Mouse (Mus musculus) naive thymus-derived CD4-positive, alpha-beta T cell, adult 2 months (primary cell): ENCODE measurements around the gene Sdsl.
A peak's percentile ranks its signal among the peaks of the same experiment; 100 is the strongest.

ENCODE experiments used
- DNase-seq: peaks from one replicate; pipeline ENCODE4 v3.0.0-alpha.2; 2011; ENCODE audit warnings: low read depth

Gene Sdsl

GRCm38 (mm10) chr5:120472770-120473169, at the start of gene Sdsl:
Sdsl (minus strand) TSS chr5:120472810.
- no peak for DNase-seq

DNA sequence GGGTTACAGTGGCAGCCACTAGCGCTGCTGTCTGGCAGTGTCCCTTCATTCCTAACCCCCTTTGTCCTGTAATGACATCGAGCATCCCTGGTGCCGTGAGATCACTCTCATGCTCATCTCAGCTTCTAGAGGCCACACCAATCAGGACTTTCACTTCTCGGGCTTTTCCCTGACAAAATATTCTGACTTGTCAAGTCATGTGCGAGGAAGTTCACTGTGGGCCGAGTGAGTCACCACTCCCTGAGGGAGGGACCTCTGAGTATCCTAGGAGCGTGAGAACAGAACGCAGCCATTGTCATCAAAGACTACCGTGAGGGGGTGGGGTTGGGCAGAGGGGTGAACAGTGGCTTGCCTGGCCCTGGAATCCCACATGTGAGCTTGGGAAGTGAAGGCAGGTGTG, 44.9 kb upstream of the Sdsl start:
- no peak for DNase-seq

DNA sequence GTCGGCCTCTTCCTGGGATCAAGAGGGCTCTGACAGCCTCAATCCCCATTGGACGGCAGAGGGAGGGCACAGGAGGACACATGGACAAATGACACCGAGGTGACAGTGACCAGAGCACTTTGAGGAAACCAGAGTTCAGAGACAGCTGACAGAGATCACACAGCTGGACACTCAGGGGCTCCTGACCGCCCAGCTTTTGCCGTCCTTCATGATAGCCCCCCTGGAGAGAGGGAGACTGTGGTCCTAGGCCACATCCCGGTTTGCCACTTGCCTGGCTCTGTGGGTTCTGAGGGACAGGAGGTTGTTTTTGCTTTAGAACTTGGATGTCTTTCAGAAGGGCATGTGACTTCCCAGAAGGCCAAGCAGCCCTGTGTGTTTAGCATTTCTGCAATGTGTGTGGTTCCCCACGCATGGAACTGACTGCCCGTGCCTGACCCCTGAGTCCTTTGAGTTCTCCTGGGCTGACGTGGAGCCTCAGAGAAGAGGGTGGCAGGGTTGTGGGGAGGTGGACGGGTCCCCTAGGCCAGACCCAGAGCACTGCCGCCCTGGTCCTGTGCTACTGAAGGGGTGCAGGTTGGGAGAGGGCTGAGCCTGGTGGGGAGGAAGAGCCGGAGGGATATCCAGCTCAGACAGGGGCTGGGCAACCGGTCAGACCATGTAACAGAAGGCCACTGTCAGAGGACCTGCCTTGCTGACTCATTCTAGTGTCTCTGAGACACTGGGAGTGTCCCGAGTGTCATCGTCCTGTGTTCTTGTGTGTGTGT, 43.8 kb upstream of the Sdsl start:
- no peak for DNase-seq

DNA sequence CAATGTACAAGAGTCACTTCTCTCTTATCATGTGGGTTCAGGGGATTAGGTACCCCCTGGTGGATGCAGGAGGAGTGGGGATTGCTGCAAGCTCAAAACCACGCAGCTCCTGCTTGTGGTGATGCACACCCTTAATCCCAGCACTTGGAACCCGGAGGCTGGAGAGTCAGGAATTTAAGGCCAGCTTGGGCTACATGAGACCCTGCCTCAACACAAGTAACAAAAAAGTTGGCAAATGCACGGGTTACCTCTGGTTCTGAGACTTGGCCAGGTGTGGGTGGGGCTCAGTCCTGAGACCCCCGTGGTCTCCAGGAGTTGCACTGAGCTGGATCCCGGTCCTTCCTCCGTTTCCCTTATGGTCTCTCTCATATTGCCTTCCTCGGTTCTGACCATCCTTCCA, 42.8 kb upstream of the Sdsl start:
- DNase-seq: no peak

DNA sequence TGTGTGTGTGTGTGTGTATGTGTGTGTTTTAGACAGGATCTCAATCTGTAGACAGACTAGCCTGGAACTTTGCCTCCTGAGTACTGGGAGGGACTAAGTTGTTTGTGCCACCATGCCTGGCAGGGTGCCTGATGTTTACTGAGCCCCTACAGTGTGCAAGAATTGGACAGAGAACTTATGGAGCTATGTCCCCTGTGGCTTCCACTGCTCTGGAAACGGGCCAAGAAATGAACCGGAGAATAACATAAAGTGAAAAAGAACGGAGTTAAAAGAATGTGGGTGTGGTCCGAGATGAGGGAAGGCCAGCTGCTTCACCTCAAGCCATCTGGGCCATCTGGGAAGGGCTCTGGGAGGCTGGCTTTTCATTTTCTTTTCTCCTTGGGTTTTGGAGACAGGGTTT, 42.1 kb upstream of the Sdsl start:
- DNase-seq: no peak

DNA sequence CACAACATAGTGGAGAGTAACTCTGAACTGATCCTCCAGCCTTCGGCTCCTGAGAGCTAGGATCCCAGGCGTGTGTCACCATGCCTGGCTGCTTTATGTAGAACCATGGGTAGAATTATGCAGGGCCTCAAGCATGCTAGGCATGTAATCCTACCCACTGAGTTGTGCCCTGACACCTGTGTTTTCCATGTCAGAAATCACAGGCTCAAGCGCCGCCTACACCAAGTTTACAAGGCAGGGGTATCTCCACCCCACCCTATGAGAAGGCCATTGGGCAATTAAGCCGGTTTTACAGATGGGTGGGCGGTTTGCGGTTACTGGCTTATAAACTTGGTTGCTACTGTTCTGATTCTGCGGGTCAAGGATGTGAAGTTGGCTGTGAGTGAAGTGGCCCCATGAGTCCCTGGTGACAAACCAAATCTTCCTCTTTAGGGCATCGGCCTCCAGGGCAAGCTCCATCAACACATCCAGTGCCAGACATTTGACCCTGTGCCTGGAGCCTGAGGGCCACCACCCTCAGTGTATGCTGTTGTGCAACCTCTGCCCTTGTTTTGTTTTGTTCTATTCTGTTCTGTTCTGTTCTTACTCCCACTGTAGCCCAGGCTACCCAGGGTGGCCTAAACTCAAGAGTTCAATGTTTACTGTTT, 41.5 kb upstream of the Sdsl start:
- DNase-seq: no peak

- DNase-seq: no peak
Observed at GRCm38 (mm10) chr5:120512911-120513555, 40.4 kb upstream of the Sdsl start.

GRCm38 (mm10) chr5:120511643-120512220, 39.1 kb upstream of the Sdsl start:
- no peak for DNase-seq

- peak; percentile 95 for DNase-seq
Observed at GRCm38 (mm10) chr5:120510982-120511642, 38.5 kb upstream of the Sdsl start, which contains the start of gene Slc8b1. Slc8b1 (plus strand) TSS chr5:120511168.

DNA sequence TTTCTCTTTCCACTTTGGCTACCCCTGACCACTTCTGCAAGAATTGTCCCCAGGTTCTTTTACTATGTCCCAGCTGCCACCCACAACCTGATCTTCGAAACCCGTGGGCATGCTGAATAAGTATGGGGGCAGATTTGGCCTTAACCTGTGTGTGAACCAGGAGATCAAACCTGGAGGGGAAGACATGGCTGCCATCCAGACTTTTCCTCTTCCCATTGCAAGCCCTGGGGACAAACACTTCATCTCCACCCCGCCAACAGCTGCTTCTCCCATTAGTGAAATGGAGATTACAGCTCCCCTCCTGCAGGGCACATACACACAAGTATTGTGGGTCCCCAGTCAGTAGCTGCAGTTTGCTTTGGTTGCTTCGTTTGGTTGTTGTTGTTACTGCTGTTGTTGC, 34.7 kb upstream of the Sdsl start:
- no peak for DNase-seq

GRCm38 (mm10) chr5:120506490-120506889, 33.9 kb upstream of the Sdsl start:
- no peak for DNase-seq

DNA sequence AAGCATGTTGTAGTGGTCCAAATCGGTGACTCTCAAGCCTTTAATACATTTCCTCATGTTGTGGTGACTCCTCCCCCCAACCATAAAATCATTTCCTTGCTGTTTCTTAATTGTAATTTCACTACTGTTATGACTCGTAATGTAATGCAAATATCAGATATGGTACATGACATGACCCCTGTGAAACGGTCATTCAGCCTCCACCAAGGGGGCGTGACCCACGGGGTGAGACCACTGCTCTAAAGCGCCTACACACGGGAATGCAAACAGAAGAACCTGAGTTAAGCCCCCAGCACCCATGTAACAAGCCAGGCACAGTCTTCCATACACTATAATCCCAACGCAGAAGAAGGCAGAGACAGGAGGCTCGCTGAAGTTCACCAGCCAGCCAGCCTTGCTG, 33.2 kb upstream of the Sdsl start:
- DNase-seq: no peak

DNA sequence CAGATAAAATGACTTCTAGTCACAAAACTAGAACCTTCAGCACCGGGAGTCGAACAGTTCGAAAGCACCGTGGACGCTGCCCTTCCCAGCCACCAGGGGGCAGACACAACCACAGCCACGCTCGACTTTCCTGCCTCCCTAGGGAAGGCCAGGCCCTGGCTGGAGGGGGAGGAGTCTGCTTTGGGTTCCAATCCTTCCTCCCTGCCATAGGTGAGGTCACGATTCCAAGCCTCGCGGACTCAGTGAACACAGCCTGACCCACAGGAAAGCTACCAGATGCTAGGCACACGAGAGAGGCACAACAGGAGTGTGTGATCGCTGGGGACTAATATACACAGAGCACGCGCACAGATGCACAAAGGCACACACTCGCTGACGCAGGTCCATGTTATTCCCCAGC, 32.8 kb upstream of the Sdsl start:
- DNase-seq: peak; percentile 77

DNA sequence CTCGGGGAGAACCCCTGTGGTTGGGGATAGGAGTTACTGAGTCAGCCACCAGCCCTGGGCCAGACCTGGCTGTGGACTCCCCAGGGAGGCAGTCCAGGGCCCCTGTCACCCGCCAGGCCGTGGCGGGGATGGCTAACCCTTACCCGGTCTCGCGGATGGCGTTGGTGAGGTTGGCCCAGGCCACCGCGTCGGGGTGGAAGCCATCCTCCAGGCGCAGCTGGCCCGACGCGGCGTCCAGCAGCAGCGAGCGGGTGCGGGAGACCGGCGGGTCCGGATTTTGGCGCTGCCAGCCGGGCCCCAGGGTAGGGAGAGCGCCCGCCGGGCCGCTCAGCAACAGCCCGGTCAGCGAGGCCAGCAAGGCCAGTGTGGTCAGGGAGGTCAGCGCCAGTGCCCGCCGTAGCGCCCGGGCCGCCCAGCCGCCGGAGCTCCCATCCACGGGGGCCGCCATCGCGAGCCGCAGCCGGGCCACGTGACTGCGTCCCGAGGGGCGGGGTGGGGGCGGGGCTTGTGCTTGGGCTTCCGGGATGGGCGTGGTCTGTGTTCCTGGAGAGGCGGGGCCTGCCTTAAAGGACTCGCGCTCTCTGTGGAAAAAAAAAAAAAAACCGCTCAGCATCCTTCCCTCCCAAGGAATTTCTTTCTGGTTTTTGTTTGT, 30.7 kb upstream of the Sdsl start, which contains the start of gene Plbd2:
Gene Plbd2 (minus strand): TSS at position 482 of the 652 bp plus-strand sequence.
- peak; percentile 91 for DNase-seq

GRCm38 (mm10) chr5:120502675-120503143, 30.1 kb upstream of the Sdsl start:
- DNase-seq: no peak

DNA sequence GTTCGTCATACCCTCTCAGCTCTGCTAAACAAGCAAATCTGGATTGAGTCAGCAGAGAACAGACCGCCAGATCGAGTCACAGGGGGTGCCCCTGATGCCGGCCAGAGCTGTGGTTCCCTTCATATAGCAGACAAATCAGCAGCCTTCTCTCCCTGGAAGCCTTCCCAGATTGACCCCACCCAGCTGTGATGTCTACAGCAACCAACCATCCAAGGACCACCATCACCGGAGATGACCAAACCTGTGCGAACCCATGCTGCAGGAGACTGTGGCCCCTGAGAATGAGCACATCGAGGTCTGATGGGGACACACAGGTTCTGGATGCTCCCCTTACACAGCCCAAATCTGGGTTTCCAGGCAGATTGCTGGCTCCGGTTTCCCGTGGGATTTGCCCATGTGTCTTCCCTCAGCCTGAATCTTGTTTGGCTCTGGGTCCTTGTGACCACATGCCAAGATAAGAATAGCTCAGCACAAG, 29.6 kb upstream of the Sdsl start:
- no peak for DNase-seq

DNA sequence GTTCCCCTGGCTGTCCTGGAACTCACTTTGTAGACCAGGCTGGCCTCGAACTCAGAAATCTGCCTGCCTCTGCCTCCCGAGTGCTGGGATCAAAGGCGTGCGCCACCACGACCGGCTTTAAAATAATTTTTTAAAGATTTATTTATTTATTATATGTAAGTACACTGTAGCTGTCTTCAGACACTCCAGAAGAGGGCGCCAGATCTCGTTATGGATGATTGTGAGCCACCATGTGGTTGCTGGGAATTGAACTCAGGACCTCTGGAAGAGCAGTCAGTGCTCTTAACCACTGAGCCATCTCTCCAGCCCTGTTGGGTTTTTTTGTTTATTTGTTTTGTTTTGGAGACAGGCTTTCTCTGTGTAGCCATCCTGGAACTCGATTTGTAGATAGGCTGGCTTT, 28.0 kb upstream of the Sdsl start:
- DNase-seq: peak; percentile 32

GRCm38 (mm10) chr5:120499202-120499601, 26.6 kb upstream of the Sdsl start:
- no peak for DNase-seq

DNA sequence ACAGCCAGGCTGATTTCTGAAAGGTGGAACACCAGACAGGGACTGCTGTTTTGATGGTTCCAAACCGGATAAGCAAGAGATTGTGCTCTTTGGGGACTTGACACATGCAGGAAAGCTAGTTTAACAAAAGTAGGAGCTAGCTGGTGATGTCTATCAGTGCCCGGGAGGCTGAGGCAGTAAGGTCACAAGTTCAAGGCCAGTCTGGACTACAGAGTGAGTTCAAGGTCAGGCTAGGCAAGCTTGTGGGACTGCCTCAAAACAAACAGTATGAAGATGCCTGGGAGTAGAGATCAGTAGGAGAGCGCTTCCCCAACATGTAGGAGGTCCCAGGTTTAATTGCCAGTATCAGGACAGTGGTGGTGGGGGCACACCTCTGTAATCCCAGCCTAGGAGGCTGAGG, 24.5 kb upstream of the Sdsl start:
- DNase-seq: no peak

- DNase-seq: no peak
Observed at GRCm38 (mm10) chr5:120495703-120496226, 23.2 kb upstream of the Sdsl start.

DNA sequence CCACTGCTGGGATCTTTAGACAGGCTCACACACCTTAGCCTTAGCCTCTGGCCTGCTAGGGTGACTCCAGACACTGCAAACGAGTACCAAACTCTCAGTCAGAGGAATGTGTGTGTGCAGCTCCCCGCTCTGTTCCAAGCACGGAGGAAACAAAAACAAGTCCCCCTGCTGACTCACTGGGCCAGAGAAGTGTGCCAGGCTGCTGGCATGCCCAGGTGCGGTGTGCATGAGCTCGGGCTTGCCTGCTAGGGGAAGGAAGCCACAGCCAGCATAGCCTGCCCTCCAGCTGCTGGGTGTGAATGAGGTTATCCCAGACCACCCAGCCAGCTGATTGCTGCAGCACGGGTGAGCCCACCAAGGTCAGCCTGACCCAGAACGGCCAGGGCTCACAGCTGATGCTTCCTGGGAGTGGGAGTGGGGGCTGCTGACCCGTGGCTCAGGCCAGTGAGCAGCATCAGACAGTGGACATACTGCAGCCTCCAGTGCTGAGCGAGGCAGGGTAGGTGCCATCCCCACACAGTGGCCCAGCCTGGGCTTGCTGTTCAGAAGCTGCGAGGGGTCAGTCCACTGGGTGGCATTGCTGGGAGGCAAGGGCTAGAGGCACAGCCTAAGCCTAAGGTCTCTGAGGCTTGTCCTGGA, 22.6 kb upstream of the Sdsl start:
- no peak for DNase-seq
